Mouse (Mus musculus): ENCODE data around the gene Taf13. TPM values are rescaled to one million over a fixed set of nuclear protein-coding genes. Genes with fewer than 3 reads are reported as not detected.
A peak's percentile ranks its signal among the peaks of the same experiment; 100 is the strongest.

Taf13 gene
- polyA plus RNA-seq, 1 experiment = 28.4 TPM

DNA sequence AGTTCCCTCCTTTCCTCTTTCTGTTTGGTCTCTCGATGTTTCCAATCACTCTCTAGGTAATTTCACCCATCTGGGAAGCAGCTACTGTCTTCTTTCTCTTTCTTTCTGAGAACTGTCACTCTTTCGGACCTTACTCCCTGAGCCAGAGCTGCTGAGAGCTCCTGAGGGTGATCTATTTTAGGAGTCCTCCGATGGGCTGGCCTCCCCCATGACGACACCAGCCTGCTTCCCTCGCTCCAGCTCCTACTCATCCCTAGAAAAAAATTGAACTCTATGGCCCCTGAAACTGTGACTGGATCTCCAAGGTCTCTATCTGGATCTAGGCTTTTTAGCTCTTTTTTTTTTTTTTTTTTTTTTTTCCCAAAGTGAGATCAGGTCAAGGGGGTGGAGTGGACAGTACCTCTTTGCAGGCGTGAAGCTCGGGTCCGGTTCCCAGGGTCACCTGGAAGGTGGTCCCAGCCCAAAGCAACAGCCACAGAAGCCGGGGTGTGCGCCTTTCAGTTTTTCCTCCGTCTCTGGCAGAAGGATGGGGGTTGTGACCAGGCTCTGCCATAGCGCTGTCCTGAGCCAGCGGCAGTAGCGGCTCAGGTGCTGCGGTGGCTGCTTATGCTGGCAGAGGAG, 35.5 kb upstream of the Taf13 start:
- Histone ChIP-seq H3K4me1 (ENCODE audit: control insufficient read depth, insufficient read depth, low read length) (no peaks in the 10 kb centered on the region), H3K9ac (ENCODE audit: low read depth, poor library complexity, severe bottlenecking) (no peak overlapping the region), H3K27me3 (ENCODE audit: control insufficient read depth, insufficient read depth, low read length, poor library complexity, severe bottlenecking) (no peaks in the 10 kb centered on the region), H3K9me3 (replicated peaks; ENCODE audit: control insufficient read depth, insufficient read depth, low read length, poor library complexity, severe bottlenecking) (no peaks in the 10 kb centered on the region), H3K4me3 (ENCODE audit: low read depth, low read length) (peak overlapping the region; percentile 33; the same call in 1 of the 2 replicates), H3K36me3 (ENCODE audit: control insufficient read depth, insufficient read depth, low read length, poor library complexity, severe bottlenecking) (no peaks in the 10 kb centered on the region), H3K27ac (ENCODE audit: insufficient read depth, low read length) (no peak overlapping the region)
- TF ChIP-seq CTCF (IDR thresholded peaks at IDR 0.05; ENCODE audit: low read depth, low read length) (no peak), EP300 (IDR thresholded peaks at IDR 0.05; ENCODE audit: insufficient read depth, low read depth, low read length) (no peak), POLR2A (IDR thresholded peaks at IDR 0.05; ENCODE audit: insufficient read depth, low read length) (no peak)

DNA sequence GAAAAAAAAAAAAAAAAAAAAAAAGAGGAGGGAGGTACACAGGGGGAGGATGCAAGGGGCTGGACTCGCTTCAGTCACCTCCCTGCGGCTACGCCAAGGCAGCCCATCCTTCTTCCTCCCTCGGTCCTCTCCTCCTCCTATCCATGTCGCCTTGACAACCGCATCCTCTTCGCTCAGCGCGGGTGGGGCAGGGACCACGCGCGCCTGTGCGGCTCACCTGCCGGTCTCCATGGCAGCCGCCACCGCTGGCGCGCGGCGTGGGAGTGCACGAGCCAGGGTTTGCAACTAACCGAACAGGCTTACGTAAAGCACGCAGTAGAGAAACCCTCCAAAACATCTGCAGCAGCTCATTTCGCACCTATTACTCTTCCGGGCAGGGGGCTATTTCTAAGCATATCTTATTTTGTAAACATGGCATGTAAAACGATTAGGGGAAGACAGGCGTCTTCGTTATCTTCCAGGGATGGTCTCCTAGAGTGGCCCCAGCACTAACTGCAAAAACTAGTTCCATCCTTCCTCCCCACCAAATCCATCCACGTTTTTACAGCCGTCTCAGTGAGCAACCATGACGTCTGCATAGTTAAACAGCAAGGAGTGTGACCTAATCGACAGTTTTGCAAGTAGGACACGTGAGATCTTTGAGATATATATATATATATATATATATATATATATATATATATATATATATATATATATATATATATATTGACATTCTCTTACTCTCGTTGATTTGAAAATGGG, 34.8 kb upstream of the Taf13 start, which contains the start of gene 5330417C22Rik:
5330417C22Rik (minus strand) TSS at position 20 of the 744 bp plus-strand sequence.
- H3K27ac ChIP-seq (ENCODE audit: insufficient read depth, low read length) = no peak within 1 kb of the TSS
- H3K27me3 ChIP-seq (ENCODE audit: control insufficient read depth, insufficient read depth, low read length, poor library complexity, severe bottlenecking) = no peaks in the 10 kb centered on the region
- no peaks in the 10 kb centered on the region for H3K36me3 ChIP-seq (ENCODE audit: control insufficient read depth, insufficient read depth, low read length, poor library complexity, severe bottlenecking)
- peak within 1 kb of the TSS; percentile 33 for H3K4me3 ChIP-seq (ENCODE audit: low read depth, low read length)
- H3K9ac ChIP-seq (ENCODE audit: low read depth, poor library complexity, severe bottlenecking) = no peak within 1 kb of the TSS
- no peaks in the 10 kb centered on the region for H3K9me3 ChIP-seq (replicated peaks; ENCODE audit: control insufficient read depth, insufficient read depth, low read length, poor library complexity, severe bottlenecking)
- TF ChIP-seq EP300 (IDR thresholded peaks at IDR 0.05; ENCODE audit: insufficient read depth, low read depth, low read length) = no peak
- TF ChIP-seq POLR2A (IDR thresholded peaks at IDR 0.05; ENCODE audit: insufficient read depth, low read length) = no peak
- no peak for TF ChIP-seq CTCF (IDR thresholded peaks at IDR 0.05; ENCODE audit: low read depth, low read length)
- no peaks in the 10 kb centered on the region for H3K4me1 ChIP-seq (ENCODE audit: control insufficient read depth, insufficient read depth, low read length)

DNA sequence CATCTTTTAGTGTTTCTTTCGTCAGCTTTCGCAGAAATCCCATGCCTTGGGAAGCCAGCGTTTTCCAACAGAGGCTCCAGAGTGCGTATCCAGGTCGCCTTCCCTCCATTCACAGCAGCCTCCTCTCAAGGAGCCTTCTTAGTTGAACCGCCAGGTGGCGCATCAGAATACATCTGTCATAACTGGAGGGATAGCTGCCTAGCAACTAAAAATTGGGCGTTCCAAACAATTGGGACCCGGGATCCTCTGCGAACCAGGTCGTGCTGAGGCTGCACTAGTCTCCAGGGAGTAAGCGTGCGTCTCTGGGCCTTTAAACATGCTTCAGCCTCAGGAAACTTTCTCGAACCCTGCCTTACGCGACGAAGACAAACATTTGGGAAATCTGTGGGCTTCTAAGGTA, 34.2 kb upstream of the Taf13 start:
- Histone ChIP-seq H3K9ac (ENCODE audit: low read depth, poor library complexity, severe bottlenecking) (no peak overlapping the region), H3K27me3 (ENCODE audit: control insufficient read depth, insufficient read depth, low read length, poor library complexity, severe bottlenecking) (no peaks in the 10 kb centered on the region), H3K4me1 (ENCODE audit: control insufficient read depth, insufficient read depth, low read length) (no peaks in the 10 kb centered on the region), H3K4me3 (ENCODE audit: low read depth, low read length) (0 out of 2 replicates have a peak overlapping the region, but pooled peaks have one; percentile 6), H3K27ac (ENCODE audit: insufficient read depth, low read length) (no peak overlapping the region), H3K36me3 (ENCODE audit: control insufficient read depth, insufficient read depth, low read length, poor library complexity, severe bottlenecking) (no peaks in the 10 kb centered on the region), H3K9me3 (replicated peaks; ENCODE audit: control insufficient read depth, insufficient read depth, low read length, poor library complexity, severe bottlenecking) (no peaks in the 10 kb centered on the region)
- TF ChIP-seq CTCF (IDR thresholded peaks at IDR 0.05; ENCODE audit: low read depth, low read length) (peak; percentile 64), POLR2A (IDR thresholded peaks at IDR 0.05; ENCODE audit: insufficient read depth, low read length) (no peak)

DNA sequence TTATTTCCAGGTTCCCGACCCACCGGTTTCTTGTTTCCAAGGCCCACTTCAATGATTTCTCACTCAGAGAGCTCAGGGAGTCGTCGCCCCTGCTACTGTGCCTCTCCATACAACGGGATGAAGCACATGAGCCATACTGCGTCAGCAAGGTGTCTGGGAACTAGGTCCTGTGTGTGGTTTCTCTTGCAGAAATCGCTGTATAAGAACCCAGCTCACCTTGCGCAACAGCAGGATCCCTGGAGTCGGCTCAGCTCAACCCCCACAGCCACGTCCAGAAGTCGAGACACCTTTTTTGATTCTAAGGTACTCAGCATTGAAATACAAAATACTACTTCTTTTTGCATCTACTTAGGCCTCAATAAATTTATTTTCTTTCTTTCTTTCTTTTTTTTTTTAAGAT, 29.2 kb upstream of the Taf13 start:
- H3K27me3 ChIP-seq (ENCODE audit: control insufficient read depth, insufficient read depth, low read length, poor library complexity, severe bottlenecking) = no peaks in the 10 kb centered on the region
- no peak overlapping the region for H3K9ac ChIP-seq (ENCODE audit: low read depth, poor library complexity, severe bottlenecking)
- H3K9me3 ChIP-seq (replicated peaks; ENCODE audit: control insufficient read depth, insufficient read depth, low read length, poor library complexity, severe bottlenecking) = no peaks in the 10 kb centered on the region
- no peak for TF ChIP-seq CTCF (IDR thresholded peaks at IDR 0.05; ENCODE audit: low read depth, low read length)
- no peak for TF ChIP-seq POLR2A (IDR thresholded peaks at IDR 0.05; ENCODE audit: insufficient read depth, low read length)
- no peak for TF ChIP-seq EP300 (IDR thresholded peaks at IDR 0.05; ENCODE audit: insufficient read depth, low read depth, low read length)
- H3K36me3 ChIP-seq (ENCODE audit: control insufficient read depth, insufficient read depth, low read length, poor library complexity, severe bottlenecking) = no peaks in the 10 kb centered on the region
- no peak overlapping the region for H3K27ac ChIP-seq (ENCODE audit: insufficient read depth, low read length)
- H3K4me3 ChIP-seq (ENCODE audit: low read depth, low read length) = no peak overlapping the region
- no peaks in the 10 kb centered on the region for H3K4me1 ChIP-seq (ENCODE audit: control insufficient read depth, insufficient read depth, low read length)

DNA sequence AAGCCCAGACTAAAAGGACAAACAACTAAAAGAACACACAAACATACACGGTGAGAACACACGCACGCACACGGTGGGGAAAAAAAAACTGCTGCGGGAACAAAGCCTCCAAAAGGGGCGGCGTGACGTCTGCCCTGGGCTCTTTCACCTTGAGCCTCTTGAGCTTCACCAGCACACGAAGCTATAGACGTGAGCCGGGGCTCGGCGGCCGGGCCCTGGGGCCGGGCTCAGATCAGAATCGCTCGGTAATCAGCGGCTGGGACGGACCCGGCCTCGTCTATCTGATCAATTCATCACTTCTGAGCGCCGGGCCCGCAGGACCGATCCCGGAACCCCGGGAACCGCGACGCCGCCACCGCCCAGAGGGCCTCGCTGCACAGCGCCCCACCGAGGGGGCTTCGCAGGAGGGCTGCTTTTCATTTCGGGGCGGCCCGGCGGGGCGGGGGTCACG, 17.4 kb upstream of the Taf13 start:
- peak overlapping the region; percentile 84 for H3K9ac ChIP-seq (ENCODE audit: low read depth, poor library complexity, severe bottlenecking)
- no peaks in the 10 kb centered on the region for H3K4me1 ChIP-seq (ENCODE audit: control insufficient read depth, insufficient read depth, low read length)
- no peaks in the 10 kb centered on the region for H3K27me3 ChIP-seq (ENCODE audit: control insufficient read depth, insufficient read depth, low read length, poor library complexity, severe bottlenecking)
- H3K4me3 ChIP-seq (ENCODE audit: low read depth, low read length) = peak overlapping the region; percentile 96
- H3K27ac ChIP-seq (ENCODE audit: insufficient read depth, low read length) = peak overlapping the region; percentile 65
- H3K9me3 ChIP-seq (replicated peaks; ENCODE audit: control insufficient read depth, insufficient read depth, low read length, poor library complexity, severe bottlenecking) = no peaks in the 10 kb centered on the region
- TF ChIP-seq EP300 (IDR thresholded peaks at IDR 0.05; ENCODE audit: insufficient read depth, low read depth, low read length) (no peak), POLR2A (IDR thresholded peaks at IDR 0.05; ENCODE audit: insufficient read depth, low read length) (no peak), CTCF (IDR thresholded peaks at IDR 0.05; ENCODE audit: low read depth, low read length) (no peak)
- H3K36me3 ChIP-seq (ENCODE audit: control insufficient read depth, insufficient read depth, low read length, poor library complexity, severe bottlenecking) = peaks cover 7% of the 10 kb centered on the region
